Mouse (Mus musculus): ENCODE data around the gene Agxt2.

Gene Agxt2

DNA sequence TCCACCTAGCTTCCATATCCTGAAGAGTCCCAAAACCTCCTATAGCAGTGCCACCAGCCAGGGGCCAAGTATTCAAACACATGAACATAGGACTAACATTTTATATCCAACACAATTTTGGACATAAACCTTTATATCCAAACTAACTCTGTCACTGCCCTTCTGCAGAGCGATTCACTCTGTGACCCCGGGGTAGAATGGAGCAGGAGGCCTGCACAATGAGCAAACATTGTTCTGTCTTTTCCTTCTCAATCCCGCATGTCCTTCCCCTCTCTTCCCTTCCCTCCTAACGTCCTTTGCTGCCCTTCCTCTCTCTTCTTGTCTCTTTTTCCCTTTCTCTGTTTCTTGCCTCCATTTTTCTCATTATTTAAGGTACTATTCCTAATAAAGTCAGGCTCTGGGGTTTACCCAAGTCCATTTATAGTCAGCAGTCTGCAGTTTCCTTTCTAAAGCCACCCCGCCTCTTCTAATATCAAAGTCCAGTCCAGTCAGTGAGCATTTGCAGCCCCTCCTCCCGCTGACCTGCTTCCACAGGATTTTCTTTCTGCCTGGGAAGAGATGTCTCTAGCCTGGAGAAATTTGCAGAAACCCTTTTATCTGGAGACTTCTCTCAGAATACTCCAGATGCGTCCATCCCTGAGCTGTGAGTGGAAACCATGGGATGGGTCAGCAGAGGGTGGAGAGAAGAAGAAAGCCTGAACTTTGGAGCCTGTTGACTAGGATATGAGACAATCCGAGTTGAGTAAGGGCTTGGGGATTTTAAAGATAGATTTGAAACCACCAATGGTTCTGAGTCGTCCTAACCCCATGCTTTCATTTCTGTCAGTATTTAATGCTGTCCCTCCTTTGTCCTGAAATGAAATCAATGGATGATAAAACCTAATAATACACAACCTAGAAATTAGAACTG lies at the start of gene Agxt2:
Agxt2 (plus strand) TSS at position 494 of the 910 bp plus-strand sequence.
- DNase-seq = no peak

- no peak for DNase-seq
These were observed 46.5 kb upstream of the Agxt2 start for GRCm38 (mm10) chr15:10311826-10312225.

- DNase-seq = peak; percentile 81 to 84
These were observed 44.5 kb upstream of the Agxt2 start for GRCm38 (mm10) chr15:10313522-10314455.

GRCm38 (mm10) chr15:10325080-10325479 lies 33.3 kb upstream of the Agxt2 start, which contains the start of gene Gm21973:
Gene Gm21973 (plus strand): TSS chr15:10325380.
- DNase-seq = no peak

- DNase-seq = no peak
These were observed 27.7 kb upstream of the Agxt2 start for GRCm38 (mm10) chr15:10330626-10331025.

GRCm38 (mm10) chr15:10332566-10332965 lies 25.8 kb upstream of the Agxt2 start:
- DNase-seq = no peak

GRCm38 (mm10) chr15:10338606-10339005 lies 19.7 kb upstream of the Agxt2 start:
- no peak for DNase-seq

DNA sequence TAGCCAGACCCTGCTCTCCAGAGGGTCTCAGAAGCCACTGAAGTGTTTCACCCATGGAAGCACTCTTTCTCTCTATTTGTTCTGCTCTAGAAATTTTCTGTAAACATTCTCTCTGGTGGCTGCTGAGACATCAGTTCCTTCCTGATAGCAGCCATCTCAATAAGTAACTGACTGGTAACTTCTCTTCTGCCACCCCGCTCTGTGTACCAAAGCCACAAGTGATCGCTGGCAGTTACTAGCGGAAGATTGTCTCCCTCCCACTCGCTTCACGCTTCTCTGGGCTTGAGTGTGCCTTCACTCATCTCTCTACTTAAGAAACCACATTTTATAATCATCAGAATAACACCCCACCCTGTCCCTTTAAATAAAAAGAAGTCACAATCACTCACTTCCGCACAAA lies 11.3 kb upstream of the Agxt2 start:
- no peak for DNase-seq

DNA sequence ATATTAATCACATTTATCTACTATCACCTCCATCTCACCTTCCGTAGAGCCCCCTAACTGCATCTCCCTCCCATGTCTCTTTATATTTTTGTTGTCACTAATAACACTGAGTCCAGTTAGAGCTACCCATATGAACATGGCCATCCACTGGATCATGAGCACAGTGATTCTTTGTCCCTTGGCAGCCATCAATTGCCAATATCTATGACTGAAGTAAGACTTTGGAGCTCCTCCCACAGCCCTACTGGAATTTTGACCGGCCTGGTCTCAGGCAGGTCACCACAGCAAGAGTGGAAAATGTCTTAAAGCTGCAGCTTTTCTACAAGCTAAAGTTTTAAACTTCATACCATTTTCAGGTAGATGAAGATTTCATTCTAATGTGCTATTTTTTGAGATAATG lies 8.0 kb downstream of the Agxt2 start:
- no peak for DNase-seq

DNA sequence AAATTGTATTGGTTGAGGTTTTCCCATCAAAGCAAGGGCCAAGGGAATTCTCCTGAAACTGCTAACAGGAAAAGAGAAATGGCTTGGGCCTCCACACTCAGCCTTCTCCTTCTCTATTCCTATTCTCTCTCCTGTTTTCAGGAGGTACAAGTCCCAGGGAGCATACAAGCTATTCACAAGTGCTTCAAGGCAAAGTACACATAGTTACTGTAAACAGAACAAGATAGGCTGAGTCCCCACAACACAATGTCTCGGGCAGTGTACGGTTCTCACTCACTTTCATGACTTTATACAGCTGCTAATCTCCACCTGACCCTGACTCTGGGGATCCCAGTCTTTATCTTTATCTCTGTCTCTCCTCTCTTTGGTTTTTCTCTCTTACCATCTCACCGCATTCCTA lies 17.1 kb downstream of the Agxt2 start:
- DNase-seq = no peak

DNA sequence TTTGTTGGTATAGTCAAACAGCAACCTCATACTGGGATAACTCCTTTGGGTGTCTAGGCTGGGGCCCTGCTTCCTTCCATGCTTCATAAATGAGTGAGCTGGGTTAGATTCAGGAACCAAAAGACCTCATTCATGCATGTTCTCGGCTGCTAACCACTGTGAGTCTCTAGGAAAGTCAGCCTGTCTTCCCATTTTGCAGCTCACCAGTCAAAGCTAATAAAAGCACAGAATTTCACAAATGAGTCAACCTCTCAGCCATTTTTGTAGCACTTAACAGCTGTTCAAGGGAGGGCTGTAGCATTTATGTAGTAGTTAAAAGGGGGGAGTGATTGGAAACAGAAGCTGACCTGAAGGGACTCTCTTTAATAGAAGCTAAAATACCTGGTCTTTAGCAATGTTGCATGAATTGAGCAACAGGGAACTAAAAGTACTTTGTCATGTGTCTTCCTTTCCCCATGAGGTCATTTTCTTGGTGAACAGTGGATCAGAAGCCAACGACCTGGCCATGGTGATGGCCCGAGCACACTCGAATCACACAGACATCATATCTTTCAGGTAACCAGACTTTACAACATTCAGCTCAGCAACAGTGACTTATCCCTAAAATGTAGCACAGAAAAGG lies 20.1 kb downstream of the Agxt2 start:
- DNase-seq = no peak

GRCm38 (mm10) chr15:10379757-10380458 lies 21.6 kb downstream of the Agxt2 start:
- DNase-seq = no peak

GRCm38 (mm10) chr15:10387263-10387662 lies 28.9 kb downstream of the Agxt2 start:
- DNase-seq = no peak

DNA sequence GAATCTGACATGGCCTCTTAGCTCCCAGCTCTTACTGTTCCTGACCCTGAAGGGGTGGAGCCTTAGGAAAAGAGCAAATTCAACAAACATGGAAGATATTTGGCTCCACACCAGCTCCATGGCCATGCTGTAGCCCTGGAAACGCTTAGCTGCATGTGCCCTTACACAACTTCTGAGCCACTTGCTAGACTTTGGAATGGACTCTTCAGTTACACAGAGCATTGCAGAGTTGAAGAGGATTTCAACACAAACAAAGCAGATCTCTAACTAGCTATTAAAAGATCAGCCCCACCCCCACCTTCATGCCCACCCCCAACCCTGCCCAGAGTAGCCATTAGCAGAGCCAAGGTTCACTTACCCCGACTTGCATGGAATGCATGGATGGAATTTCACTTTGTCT lies 41.5 kb downstream of the Agxt2 start:
- DNase-seq = no peak

DNA sequence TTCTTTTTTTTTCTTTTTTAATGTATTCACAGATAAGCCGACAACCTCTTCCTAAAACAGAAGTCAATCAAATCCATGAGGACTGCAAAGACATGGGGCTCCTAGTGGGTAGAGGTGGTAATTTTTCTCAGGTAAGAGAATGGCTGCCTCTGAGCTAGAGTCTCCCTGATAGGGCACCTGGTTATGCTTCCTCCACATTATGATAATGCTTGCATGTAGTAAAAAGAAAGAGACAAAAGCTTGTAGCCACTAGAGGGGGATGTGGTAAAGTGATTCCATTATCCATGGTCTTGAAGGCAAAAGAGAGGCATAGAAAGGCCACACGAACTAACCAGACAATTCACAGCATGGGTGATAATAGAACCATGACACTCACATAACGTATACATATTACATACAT lies 42.1 kb downstream of the Agxt2 start:
- DNase-seq = peak; percentile 4 to 26

DNA sequence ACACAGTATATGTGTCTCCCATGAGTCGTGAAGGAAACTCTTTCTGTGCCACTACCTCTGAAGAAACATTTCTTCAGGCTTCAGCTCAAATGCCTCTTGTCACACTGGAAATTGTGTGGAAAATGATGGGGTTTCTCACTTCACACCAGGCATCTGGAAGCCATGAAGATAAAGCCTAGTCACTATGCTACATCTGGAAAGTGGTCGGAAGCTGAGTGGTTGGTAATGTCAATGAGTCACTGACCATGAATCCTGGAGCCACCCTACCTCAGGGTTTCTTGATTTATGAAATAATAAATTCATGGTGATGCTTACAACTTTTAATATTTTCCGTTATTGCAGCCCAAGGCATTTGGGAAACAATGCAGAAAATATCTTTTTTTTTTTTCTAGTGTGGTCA lies 51.5 kb downstream of the Agxt2 start:
- no peak for DNase-seq

- no peak for DNase-seq
These were observed 52.5 kb downstream of the Agxt2 start for GRCm38 (mm10) chr15:10410881-10411280.

- DNase-seq = no peak
These were observed 55.3 kb downstream of the Agxt2 start for GRCm38 (mm10) chr15:10413656-10414055.

GRCm38 (mm10) chr15:10421138-10421784 lies 62.9 kb downstream of the Agxt2 start:
- DNase-seq = peak; percentile 23 to 35

GRCm38 (mm10) chr15:10421785-10422144 lies 63.4 kb downstream of the Agxt2 start:
- DNase-seq = no peak

DNA sequence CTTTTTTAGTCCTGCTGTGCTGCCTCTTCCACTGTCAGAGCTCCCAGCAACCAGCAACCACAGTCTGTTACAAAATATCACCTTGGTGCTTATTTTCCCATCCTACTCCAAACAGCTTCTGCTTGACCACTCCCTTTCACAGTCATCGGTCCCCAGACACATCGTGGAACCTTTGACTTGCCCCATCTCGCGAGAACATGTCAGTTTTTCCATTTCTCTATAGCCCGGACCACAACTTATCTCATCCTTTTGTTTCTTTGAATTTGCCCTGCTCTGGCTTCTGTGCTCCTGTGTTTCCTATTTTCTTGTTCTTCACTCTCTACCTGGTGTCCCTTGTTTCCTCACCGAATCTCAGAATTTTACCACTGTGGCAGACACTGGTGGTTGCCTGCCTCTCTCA lies 67.8 kb downstream of the Agxt2 start:
- DNase-seq = no peak

Measured in cerebellum, postnatal 10 days (tissue).